Mouse (Mus musculus) hindlimb bud, embryonic 11.5 days (tissue): Measurements from ENCODE around the gene Gng8.

Experiments used
- DNase-seq: peaks from one replicate; pipeline ENCODE4 v3.0.0-alpha.2; 2012; ENCODE audit warnings: low read depth, low spot score; ENCODE audit errors: extremely low spot score

Gng8 gene

DNA sequence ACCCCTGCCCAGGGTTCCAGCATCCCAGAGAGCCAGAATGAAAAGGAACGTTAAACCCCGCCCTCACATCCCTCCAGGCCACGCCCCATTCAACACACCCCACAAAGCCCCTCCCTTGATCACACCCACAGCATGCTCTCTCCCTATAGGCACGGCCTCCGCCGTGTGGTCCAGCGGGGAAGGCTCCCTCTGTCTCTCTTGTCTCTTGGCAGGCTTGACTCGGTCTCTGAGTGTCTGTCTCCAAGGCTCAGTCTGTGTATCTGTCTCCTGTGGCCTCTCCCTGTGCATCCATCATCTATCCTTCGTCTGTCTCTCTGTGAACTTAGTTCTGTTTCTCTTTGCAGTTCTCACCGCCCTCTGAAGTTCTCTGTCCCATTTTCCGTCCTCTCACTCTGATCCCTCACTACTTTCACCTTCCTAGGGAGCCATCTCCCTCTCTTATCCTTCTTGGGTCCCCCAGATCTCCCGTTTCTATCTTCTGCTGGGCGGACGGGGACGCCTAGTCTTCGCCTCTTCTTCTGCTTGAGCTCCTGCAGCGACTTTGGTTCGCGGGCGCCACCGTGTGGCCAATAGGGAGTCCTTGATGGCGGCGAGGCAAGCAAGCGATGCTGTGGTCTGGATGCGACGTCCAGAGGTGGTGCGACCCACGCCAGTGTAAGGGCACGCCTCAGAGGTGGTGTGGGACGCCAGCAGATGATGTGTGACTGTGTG, at the start of gene Gng8:
Gene Gng8, plus strand, starts transcription at position 146 of the 711 bp plus-strand sequence.
- peak; percentile 81 for DNase-seq

DNA sequence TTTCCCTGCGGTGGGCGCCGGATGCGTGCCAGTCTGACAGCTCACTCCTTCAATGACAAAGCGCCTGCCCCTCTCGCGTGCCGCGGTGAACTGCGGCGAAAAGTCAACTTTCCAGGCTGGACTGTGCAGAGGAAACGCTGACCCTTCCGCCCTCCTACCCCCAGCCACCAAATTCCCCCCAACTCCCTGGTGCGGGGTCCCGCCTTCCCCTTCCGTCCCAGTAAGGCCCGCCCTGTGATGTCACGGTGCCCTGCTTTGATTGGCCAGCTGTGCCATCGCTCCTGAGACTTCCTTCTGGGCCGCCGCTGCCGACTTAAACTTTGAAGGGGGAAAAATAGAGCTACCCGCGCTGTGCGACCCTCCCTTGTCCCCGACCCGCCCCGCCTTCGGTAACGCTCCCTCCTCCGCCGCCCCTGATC, 48.9 kb upstream of the Gng8 start, which contains the start of gene Prkd2:
Gene Prkd2, plus strand, starts transcription at position 258 of the 419 bp plus-strand sequence.
- DNase-seq, result peak; percentile 49

DNA sequence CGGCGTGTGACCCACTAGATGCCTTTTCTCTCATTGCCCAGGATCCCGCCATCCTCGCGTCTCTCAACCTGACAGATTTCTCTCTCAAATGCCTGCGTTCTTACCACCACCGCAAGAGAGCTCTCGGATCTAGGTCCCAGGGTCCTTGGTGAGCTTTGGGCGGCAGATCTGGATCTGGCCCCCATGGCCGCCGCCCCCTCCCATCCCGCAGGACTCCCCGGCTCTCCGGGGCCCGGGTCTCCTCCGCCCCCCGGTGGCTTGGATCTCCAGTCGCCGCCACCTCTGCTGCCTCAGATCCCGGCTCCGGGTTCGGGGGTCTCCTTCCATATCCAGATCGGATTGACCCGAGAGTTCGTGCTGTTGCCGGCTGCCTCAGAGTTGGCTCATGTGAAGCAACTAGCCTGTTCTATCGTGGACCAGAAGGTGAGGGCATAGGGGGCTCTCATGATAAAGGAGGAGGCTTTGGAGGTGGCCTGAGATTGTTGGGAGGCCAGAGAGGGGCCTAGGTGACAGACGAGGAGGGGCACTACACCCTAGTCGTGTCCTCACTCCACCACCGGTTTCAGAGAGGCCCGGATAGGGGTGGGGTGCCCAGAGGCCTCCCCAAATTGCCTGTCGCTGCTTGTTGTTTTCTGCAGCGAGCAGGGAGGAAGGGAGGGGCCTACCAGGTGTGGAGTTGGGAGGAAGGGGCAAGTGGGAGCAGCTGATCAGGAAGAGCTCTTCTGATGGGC, 48.0 kb upstream of the Gng8 start:
- no peak for DNase-seq

DNA sequence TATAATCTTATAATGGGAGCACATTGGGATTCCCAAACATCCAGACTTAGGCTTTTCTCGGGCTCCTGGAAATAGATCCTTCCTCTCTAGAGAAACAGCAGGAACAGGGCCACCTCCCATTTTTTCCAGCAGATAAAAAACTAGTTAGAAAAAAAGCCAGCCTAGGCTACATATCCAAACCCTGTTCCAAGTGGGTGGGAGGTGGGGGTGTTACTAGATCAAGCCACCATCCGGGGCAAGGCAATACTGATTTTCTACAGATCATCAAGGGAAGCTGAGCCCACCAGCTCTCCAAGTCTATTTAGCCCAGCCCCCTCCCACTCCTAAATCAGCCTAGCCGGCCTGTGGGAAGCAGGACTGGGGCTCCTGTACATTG, 46.9 kb upstream of the Gng8 start:
- no peak for DNase-seq

DNA sequence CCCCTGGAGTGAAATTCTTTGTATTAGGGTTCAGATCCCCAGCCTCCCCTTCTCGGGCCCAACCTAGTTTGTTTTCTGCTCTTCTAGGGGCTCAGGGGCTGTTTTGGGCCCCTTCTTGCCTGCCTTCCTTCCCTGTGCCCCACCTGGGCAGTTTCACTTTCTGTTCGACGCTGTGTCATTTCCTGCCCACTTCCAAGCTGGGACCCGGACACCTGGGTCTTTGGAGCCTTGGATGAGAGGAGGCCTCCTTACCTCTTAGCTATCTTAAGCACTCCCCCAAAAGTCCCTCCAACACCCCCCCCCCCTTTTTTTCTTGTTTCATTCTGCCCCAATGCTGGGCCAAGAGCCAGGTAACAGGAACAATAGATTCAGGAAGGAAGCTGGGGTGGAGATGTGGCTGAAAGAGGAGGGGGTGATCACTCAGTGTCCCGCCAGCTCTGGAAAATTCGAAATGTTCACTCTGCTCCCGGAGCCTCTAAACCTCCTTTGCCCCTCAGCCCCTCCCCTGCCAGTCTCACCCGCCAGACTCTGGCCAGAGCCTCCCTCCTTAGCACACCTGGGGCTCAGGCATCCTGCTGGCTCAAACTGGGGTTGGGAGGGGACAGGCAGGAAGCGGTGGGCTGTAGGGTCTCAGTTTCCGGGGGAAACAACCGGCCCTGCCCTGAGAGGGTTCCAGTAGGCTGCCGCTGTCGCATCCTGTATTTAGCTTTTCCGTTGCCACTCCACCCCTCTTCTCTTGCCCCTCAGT, 46.3 kb upstream of the Gng8 start:
- DNase-seq, result no peak

DNA sequence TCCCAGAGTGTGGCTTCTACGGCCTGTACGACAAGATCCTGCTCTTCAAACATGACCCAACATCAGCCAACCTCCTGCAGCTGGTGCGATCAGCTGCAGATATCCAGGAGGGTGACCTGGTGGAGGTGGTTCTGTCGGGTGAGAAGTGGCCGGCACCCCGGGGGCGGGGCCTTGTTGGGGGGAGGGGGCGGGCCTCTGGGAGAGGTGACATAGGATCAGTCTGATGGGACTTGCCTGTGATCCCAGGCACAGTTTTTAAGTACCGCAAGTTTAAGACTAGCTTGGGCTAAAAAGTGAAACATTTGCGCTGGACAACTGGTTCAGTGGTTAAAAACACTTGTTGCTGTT, 45.8 kb upstream of the Gng8 start:
- DNase-seq, result no peak

DNA sequence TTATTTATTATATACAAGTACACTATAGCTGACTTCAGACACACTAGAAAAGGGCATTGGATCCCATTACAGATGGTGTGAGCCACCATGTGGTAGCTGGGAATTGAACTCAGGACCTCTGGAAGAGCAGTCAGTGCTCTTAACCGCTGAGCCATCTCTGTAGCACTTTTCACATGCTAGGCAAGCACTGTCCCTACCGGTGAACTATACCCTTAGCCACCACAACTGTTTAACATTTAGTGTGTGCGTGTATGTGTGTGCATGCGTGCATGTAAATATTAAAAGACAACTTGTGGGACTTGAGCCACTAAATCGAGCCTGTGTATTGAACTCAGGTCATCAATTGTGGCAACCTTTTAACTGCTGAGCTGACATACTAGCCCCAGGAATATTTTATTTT, 44.8 kb upstream of the Gng8 start:
- DNase-seq, result no peak

DNA sequence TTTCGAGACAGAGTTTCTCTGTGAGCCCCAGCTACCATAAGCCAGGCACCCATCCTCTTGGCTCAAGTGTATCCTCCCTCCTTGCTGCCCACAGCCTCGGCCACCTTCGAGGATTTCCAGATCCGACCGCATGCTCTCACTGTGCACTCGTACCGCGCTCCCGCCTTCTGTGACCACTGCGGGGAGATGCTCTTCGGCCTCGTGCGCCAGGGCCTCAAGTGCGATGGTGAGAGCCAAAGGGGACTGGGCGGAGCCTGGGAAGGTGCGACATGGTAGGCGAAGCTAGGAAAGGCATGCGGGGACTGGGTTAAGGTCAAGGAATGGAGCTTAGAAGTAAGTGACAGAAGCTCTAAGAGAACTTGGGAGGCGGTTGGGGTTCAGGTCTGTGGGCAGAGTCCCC, 44.1 kb upstream of the Gng8 start:
- no peak for DNase-seq

DNA sequence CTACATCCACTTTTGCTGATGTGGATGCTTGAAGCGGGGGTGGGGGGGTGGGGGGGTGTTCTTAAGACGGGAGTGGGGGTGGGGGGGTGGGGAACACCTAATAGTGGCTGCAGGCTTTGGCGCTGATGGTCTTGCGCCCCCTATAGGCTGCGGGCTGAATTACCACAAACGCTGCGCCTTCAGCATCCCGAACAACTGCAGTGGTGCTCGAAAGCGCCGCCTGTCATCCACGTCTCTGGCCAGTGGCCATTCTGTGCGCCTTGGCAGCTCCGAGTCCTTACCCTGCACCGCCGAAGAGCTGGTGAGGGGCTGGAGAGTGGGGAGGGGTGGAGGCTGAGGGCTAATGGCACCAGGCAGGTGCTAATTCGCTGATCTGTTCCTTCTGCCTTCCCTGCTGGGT, 43.0 kb upstream of the Gng8 start:
- no peak for DNase-seq

DNA sequence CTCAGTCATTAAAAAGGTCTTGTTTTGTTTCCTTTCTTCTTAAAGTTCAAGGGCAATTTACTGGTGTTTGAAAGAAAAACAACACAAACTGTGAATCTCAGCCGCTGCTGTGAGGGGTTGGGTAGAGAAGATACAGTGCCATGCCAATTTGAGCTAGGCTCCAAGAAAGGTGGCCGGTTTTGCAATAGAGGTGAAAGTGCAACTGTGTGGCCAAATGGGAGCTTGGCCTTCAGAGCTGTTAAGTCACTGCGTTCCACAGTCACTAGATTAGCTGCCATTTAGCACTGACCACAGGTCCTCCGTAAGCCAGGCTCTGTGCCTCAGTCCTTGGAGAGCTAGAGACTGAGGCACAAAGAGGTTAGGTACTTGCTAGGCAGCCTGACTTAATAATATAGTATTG, 40.0 kb upstream of the Gng8 start:
- no peak for DNase-seq

DNA sequence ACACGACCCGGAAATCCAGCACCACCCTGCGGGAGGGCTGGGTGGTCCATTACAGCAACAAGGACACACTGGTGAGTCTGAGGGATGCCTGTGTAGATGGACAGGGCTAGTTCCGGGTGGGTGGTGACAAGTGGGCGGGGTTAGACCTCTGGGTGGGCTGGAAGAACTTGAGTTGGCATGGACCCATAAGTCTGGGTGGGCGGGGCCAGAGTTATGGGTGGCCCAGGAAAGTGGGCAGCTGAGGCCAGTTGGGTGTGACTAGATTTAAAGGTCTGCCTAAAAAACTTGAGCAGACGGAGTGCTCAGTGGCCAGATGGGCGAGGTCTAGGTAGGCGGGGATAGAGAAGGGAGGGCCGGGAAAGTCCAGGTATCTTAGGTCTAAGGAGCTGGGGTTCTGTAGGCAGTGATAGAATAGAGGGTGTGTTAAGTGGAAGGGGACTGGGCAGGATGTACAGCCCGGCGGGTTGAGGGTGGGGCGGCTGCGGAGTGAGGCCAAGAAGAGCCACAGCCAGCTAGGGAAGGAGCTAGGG, 38.2 kb upstream of the Gng8 start:
- no peak for DNase-seq

DNA sequence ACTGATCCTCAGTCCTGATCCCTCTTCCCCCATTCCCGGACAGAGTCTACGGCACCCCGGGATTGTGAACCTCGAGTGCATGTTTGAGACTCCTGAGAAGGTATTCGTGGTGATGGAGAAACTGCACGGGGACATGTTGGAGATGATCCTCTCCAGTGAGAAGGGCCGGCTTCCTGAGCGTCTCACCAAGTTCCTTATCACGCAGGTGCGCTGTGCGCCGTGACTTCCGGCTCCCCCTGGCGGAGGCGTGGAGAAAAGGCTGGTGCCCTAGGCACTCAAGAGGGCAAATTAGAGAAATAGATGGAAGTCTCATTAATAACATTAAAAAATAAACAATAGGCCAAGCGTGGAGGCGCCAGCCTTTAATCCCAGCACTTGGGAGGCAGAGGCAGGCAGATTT, 33.2 kb upstream of the Gng8 start:
- DNase-seq, result no peak

DNA sequence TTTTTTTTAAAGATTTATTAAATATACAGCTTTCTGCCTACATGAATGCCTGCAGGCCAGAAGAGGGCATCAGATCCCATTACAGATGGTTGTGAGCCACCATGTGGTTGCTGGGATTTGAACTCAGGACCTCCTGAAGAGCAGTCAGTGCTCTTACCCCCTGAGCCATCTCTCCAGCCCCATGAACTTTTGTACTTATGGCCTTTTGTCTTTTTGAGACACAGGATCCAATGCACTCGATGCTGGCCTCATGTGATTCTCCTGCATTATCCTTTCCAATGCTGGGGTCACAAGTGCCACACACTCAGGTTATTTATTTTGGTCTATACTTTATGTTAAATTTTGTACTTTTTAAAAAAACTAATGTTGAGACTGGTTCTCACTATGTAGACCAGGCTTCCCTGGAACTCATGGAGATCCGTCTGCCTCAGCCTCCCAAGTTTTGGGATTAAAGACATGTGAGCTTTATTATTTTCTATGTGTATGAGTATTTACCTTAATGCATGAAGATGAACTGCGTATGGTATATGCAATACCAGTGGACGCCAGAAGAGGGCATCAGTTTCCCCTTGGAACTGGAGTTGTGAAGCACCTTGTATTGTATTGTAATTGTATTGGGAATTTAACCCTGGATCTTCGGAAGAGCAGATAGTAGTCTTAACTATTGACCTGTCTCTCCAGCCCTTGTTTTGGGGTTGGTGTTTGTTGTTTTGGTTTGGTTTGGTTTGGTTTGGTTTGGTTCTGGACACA, 31.5 kb upstream of the Gng8 start:
- DNase-seq, result no peak

DNA sequence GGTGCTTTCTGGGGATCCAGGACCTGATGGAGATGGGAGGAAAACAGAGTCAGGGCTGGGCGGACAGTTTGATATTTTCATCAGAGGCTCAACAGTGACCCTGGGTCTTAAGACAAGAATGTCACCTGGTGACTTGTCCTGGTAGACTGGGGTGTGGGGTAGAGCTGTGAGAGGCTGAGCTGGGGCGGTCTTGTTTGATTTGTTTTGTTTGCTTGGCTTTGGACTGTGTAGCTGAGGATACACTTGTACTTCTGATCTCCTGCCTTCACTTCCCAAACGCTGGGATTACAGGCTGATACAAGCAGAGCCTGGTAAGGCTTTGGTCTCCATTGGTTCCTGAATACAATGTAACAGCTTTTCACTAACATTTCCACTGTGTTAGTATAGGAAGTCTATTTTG, 24.1 kb upstream of the Gng8 start:
- DNase-seq, result no peak

DNA sequence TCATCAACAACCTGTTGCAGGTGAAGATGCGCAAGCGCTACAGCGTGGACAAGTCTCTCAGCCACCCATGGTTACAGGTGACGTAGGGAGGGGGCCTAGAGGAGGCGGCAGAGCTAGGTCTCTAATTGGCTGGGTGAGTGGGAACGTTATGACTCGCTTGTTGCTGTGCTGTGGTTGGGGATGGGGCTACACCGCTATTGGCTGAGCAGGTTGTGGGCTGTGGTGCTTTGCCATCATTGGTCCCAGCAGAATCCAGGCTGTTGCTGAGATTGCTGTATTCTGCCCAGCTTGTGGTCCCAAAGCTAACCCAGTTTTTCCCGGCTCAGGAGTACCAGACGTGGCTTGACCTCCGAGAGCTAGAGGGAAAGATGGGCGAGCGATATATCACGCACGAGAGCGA, 22.1 kb upstream of the Gng8 start:
- DNase-seq, result no peak

DNA sequence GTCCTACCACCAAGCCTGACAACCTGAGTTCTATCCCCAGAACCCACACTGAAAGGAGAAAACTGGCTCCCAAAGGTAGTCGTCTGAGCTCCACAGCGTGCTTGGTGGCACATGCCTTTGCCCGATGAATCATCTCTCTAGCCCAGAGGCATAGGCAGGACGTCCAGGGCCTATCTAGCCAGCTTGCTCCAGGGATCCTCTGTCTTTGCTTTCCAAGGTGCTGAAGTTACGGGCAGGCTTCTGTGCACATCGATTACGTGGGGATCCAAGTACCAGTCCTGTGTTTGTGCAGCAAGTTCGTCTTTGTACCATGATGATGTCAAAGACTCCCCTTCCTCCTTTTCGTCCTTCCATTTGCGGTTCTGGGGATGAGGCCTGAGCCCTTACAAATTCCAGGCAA, 20.0 kb upstream of the Gng8 start:
- no peak for DNase-seq

DNA sequence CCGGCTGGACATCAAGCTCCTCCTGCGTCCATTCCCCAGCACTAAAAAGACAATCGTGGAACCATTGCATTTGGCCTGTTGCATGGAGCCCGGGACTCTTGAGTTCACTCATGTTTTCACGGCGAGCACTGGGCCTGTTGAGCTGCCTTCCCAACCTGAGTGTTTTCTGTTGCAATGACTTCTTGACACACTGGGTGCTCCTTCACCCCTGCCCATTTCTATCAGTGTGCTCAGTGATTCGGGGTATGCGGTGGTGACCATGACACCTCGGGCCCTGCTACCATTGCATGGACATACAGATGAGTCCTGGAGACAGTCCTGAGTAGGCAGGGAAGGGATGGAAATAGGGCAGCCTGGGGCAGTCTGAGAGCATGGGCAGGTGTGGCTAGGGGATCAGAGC, 19.1 kb upstream of the Gng8 start:
- no peak for DNase-seq

DNA sequence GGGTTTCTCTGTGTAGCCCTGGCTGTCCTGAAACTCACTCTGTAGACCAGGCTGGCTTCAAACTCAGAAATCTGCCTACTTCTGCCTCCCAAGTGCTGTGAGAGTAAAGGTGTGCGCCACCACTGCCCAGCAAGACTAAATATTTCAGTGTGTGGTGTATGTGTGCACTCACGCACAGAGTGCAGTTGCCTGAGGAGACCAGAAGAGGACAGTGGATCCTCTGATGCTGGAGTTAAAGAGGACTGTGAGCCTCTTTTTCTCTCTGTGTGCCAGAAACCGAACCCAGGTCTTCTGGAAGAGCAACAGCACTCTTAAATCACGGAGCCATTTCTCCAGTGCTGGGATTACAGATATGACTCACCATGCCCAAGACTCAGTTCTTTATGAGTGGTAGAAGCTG, 18.2 kb upstream of the Gng8 start:
- no peak for DNase-seq

DNA sequence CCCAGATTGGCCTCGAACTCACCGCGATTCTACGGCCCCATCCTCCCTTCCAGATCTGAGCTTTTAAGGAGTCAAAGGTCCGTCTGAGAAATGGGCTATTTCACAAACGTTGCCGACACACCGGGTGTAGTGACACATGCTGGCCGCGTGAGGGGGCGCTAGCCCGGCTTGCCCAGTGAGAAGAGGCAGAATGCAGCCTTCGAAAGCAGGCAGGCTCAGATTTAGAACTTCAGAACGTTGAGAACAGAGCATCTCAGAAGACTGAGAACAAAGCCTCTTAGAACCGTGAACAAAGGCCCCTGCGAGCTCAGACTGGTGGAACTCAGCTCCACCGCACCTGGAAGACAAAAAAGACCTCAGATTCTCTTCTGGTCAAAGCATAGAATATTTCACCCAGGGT, 17.4 kb upstream of the Gng8 start:
- DNase-seq, result no peak

DNA sequence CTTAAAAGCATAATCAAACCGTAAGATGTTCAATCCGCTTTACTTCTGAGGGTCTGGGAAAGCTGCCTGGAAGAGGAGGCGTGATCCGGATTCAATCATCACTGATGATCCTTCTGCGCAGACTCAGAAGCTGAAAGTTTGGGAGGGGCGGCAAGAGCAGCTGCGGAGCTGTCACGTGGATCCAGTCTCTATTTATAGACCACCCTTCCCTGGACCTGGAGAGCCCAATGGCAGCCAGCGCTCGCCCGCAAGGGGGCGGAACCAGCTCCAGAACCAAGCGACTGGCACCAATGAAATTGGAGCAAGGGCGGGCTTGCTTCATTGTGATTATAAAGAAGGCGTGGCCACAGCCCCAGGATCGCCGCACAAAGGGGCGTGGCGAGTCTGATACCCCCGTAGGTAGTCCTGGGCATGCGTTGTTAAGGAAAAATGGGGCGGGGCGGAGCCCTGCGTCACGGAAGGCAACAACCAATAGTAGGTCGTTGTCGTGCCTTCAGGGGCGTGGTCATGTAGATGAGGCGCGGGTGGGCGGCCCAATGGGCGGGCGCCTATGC, 16.8 kb upstream of the Gng8 start:
- DNase-seq, result peak; percentile 99

DNA sequence AGATGAGACGGTGACA, 16.5 kb upstream of the Gng8 start, which contains the start of gene Dact3:
Gene Dact3, plus strand, starts transcription at position 8 of the 16 bp plus-strand sequence.
- no peak for DNase-seq

DNA sequence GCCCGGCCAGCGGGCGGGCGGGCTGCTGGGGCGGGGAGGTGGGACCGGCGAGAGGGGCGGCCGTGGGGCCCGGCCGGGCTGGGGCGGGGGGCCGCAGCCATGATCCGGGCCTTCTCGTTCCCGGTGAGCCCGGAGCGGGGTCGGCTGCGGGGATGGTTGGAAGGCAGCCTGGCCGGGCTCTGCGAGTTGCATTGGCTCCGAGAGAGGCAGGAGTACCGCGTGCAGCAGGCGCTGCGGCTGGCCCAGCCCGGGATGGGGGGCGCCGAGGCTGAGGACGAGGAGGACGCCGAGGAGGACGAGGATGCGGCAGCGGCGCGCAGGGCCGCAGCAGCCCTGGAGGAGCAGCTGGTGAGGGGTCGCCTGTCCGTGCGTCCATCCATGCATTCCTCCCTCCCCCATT, 16.3 kb upstream of the Gng8 start:
- DNase-seq, result no peak
